Mouse (Mus musculus) bone marrow macrophage, adult 2 months (primary cell): ENCODE data around the gene Rcl1.

ENCODE experiments used
- CTCF ChIP-seq: IDR thresholded peaks from 2 replicates; pipeline ENCODE4 v1.5.1; 2012; ENCODE audit warnings: low read depth, mild to moderate bottlenecking, low read length, moderate library complexity
- POLR2A ChIP-seq: IDR thresholded peaks from 2 replicates; pipeline ENCODE4 v1.6.1; 2012; ENCODE audit warnings: mild to moderate bottlenecking, low read depth, low read length, borderline replicate concordance

DNA sequence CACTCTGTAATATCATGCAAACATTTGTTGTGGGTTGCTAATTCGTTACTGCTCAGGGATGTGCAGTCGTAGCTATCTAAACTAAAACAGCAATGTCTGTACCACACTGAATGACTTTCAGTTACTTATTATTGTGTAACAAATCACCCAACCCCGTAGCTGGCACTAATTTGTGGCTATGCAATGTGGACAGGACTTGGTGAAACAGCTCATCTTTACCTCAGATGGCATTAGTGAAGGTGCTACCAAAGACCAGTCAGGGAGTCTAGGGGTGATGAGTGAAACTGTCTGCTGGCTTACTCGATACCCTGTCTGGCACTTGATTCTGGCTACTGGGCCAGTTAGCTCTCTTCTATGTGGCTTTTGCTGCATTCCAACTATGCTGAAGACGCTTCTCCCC is 2.1 kb upstream of the Rcl1 start:
- TF ChIP-seq CTCF: no peak
- no peak for TF ChIP-seq POLR2A
